Mouse (Mus musculus) kidney, adult 18-20 months (tissue): ENCODE data around the gene Efcc1.
"Not testable (repeated sequence)": the region's sequence is repeated elsewhere in the genome, so short reads cannot be mapped to it uniquely, and the experiment has no call there.

Experiments used
- DNase-seq: peaks from one replicate; pipeline ENCODE4 v3.0.0; 2021

Efcc1 gene

DNA sequence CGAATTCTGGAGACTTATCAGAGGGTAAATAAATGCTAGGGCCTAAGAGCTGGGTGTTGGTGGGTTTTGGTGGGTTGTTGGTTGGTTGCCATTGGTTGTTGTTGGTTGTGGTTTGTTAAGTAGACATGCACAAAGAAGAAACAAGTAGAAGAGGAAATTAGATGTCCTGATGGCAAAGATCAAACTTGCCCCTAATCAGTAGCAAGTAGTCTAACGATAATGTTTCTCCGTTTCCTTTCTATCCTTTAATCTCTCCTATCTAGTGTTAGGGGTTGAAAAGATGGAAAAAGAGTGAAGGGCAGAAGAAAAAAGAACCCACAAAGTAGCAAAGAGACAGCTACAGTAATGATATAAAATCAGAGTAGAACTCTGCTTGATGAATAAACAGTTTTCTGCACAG, 14.0 kb downstream of the Efcc1 start:
- DNase-seq: no peak

DNA sequence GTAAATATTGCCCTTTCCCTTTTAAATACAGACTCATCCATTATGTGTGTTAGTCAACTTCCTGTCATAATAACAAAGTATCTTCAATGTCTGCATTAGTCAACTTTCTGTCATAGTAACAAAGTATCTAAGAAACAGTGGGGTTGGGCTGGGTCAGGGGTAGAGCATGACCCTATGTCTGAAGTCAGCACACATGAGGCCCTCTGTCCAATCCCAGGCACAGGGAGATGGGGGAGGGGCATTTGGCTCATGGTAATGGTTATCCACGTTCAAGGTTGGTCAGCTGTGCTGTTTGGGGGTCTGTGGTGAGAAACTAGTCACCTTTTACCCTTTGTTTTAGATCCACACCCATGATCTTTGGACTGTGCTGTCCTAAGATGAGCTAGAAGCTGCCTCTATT, 14.6 kb downstream of the Efcc1 start:
- no peak for DNase-seq

DNA sequence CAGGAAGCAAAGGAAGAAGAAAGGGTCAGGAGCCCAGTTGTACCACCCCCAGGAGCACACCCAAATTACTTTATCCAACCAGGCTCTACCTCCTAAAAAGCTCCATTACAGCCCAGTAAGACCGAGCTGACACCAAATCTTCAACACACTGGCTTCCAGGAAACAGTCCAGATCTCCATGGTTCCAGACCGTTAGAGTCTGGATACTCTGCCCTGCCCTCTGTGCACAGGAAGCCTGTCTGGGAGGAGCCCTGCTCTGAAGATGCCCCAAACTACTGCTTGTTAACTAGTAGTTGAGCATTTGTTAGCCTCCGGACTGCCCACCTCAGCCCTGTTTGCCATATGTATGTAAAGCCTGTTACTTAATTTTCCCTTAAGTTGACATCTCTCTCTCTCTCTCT, 15.4 kb downstream of the Efcc1 start:
- DNase-seq: no peak

GRCm38 (mm10) chr6:87746849-87747248, 16.2 kb downstream of the Efcc1 start:
- no peak for DNase-seq

GRCm38 (mm10) chr6:87748078-87748477, 17.4 kb downstream of the Efcc1 start:
- DNase-seq: no peak

DNA sequence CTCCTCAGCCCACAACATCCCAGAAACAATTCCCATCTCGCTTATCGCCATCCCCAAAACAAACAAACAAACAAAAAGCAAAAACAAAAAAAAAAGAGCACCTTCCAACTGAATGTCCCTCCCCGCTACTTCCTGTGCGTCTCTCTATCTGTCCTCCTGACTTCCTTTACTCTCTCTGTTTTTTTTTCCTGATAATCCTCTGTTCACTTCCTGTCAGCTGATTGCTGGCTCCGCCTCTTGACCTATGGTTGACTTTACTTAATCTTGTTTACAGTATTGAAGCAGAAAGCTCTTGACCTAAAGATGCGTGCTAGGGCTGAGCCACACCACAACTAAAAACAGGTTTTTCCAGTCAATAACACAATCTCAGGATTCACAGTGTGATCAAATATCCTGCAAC, 17.9 kb downstream of the Efcc1 start:
- no peak for DNase-seq

- no peak for DNase-seq
Observed at GRCm38 (mm10) chr6:87750184-87750910, 19.7 kb downstream of the Efcc1 start.

GRCm38 (mm10) chr6:87751574-87751973, 20.9 kb downstream of the Efcc1 start:
- no peak for DNase-seq

DNA sequence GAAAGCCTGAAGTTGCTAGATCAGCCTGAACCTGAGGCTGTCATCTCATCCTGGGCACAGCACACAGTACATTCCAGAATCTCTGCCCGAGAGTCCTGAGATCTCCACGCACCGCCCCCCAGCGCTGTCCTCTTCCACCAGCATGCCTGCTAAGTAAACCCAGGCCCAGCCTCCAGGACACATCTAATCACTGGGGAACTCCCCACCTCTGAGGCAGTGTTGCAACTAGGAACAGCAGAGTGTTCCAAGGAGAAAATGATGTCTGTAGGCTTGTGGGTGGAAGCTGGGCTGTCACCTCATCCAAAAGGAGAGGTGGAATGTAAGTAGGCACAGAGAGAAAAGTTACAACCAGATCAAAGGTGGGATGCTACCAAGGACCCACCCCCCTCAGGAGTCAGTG, 24.5 kb downstream of the Efcc1 start:
- no peak for DNase-seq

- DNase-seq: no peak
Observed at GRCm38 (mm10) chr6:87756896-87757295, 26.2 kb downstream of the Efcc1 start.

DNA sequence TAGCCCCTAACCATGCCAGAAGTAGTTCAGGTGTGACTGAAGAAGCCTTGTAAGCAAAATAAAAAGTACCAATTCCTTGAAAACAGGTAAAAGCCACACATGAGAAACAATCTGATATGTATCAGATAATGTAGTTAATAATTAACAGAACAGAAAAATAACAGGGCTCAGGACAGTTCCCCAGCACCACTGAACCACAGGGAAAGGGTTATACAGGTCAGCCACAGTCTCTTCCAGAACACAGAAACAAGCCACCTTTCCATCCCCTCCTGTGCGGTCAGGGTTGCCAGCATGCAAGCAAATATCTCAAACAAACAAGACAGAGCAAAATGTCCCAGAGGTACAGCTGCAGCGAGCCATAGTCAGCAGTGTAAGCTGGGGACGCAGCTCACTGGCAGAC, 28.7 kb downstream of the Efcc1 start:
- no peak for DNase-seq

- peak; percentile 27 for DNase-seq
Observed at GRCm38 (mm10) chr6:87759850-87760249, 29.2 kb downstream of the Efcc1 start.

DNA sequence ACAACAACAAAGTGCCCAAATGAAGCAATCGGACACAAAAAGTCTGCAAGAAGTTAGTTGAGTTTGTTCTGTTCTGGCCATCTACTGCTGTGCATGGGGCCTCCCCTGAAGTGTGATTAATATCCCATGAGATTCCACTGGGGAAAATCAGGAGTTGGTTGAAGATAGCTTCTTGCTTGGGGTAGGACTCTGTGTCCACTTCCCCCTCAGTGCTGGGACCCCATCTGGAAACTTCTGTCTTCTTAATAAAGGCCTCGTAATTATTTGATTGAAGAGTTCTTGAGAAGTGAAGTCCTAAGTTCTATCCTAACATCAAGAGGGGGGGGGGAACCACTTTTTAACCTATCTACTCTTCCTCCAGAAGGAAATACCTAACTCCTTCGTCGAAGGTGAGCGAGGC, 31.5 kb downstream of the Efcc1 start:
- no peak for DNase-seq

DNA sequence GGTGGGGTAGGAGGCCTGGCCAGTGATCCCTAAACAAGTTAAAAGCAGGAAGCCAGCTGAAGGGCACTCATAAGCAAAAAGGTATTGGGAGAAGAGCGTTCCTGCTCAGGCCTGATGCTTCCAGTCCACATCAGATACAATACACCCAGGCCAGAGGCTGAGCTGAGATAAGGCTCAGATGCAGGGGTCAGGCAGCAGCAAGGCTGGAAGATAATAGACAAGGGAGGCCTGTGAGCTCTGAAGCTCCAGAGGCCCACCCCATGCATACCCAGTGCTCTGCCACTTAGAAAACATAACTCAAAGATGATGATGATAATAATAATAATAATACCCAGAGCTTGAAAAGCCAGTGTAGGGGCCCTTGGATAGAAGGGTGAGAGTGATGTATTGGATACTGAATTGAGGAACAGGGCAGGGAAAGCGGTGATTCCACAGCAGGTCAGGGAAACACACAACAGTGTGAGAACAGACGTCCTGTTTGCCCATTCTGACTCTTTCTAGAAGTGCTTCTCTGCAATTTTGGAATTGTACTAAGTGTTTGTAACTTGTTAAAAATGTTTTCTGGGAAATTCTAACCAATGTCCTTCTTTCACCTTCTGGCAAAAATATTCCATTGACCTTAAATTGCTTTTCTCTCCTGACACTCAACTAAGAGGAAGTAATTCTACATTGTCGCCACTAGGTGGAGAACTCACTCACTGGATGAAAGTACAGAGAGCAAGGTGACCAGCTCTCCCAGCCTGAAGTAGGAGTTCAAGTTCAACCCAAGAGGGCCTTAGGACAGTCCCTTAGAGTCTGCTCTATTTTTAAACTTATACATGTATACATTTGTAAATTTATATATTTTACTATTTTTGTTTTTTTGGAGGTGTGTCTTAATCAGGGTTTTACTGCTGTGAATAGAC, 33.0 kb downstream of the Efcc1 start:
- no peak for DNase-seq

- DNase-seq: not testable (repeated sequence)
Observed at GRCm38 (mm10) chr6:87764296-87764695, 33.6 kb downstream of the Efcc1 start.

GRCm38 (mm10) chr6:87770626-87771025, 40.0 kb downstream of the Efcc1 start:
- no peak for DNase-seq

- no peak for DNase-seq
Observed at GRCm38 (mm10) chr6:87774466-87774865, 43.8 kb downstream of the Efcc1 start.

DNA sequence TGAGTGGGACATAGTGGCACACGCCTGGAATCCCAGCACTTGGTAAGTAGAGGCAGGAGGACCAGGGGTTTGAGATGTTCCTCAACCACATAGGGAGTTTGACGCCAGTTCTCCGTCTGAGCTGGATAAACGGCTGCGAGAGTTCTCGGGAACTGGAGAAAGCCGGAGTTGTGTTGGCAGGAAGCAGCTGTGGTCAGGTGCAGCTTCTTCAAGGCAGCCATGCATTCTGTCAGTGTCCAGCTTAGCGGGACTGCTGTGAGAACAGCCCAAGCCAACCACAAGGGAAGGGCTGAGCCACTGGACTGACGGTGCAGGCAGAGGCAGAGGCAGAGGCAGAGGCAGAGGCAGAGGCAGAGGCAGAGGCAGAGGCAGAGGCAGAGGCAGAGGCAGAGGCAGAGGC, 44.2 kb downstream of the Efcc1 start:
- no peak for DNase-seq

- DNase-seq: no peak
Observed at GRCm38 (mm10) chr6:87775588-87776245, 45.0 kb downstream of the Efcc1 start.

GRCm38 (mm10) chr6:87776663-87777062, 46.0 kb downstream of the Efcc1 start:
- DNase-seq: no peak

- DNase-seq: no peak
Observed at GRCm38 (mm10) chr6:87777842-87778241, 47.2 kb downstream of the Efcc1 start, which contains the start of gene Gp9. Gene Gp9 (plus strand): TSS chr6:87778072.

DNA sequence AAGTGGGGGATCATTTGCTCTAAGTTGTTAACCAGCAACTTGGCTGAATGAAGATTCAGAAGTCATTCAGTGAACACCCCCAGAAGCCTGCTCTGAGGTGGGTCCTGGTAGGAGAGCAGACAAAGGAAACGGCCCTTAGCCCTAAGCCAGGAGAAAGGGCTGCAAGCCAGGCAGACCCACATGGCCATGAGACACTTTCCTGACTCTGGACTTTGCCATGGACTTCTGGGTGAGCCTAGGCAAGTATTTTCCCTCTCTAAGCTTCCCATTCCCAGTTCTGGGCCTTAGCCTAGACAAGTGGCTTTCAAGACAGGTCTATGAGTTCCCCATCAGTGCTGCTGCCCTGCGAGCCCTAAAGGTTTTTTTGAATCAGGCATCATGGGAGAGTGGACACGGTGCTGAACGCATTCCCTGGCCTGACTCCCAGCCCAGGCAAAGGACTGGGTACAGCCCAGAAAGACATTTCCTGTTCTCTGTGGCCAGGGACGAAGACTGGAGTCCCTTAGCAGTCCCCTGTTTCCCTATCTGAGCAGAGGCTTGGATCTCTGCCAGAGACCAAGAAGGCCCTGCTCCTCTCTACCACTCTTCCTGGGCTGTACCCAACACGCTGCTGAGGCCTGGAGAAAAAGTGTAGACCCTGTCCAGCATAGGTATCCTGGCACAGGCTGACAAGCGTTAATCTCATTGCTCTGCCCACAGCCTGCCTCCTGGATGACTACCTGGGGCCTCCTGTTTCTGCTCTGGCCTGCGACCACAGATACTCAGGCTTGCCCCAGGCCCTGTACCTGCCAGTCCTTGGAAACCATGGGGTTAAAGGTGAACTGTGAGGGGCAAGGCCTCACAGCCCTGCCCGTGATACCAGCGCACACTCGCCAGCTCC, 47.9 kb downstream of the Efcc1 start:
- DNase-seq: no peak
